Mouse (Mus musculus) layer of hippocampus, postnatal 10 days (tissue): ENCODE measurements around the gene Lce6a. TPM values are rescaled to one million over a fixed set of nuclear protein-coding genes. Genes with fewer than 3 reads are reported as not detected.

Source experiments
- DNase-seq, 2 experiments: peaks; one replicate each; pipeline ENCODE4 v3.0.0; 2021; ENCODE audit warnings: low spot score in 2 of 2
- long read RNA-seq: library from polyadenylated mRNA; stranded (forward); transcript quantifications from one replicate; pipeline ENCODE4 v2.0.0, GENCODE M21; 2023
- total RNA-seq, 2 experiments: library from RNA; stranded (reverse); gene quantifications; 2 replicates each; pipeline ENCODE4 v1.2.3; 2021

The Lce6a gene
- not detected for total RNA-seq
- long read RNA-seq = 0 reads

DNA sequence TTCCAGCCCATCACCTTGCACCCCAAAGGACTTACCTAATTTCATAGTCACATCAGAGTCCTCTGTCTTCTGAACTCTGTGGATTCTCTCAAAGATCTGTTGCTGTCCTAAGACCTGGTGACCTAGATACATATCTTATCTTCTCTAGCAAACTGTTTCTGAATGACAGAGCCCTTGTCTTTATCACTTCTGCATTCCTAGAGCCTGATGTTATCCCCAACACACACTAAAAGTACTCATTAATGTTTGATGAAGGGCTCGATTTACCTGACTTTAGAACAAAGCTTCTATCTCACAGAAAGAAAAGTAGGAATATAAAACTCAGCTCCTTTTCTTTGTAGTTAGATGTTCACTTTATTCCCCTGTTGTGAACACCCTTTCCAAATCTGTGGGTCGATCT is at the start of gene Lce6a:
Gene Lce6a, minus strand, starts transcription at position 101 of the 400 bp plus-strand sequence.
- DNase-seq = no peak

DNA sequence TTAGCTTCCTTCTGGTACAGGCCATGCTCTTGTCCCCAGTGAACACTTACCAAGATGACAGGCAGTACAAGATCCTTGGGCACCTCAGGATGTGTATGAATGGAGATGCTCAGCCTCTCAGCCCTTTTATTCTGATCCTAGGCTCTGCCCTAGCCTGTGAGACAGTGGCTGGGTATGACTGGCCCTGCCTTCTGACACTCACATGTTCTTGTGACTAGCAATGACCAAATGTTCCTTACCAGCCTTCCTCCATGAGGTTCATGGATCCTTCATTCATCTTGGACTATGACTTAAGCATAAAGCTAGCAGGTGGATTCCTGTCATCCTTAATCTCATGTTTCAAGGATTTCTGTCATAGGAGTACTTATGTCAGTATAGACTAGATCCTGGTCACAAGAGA is 48.8 kb upstream of the Lce6a start, which contains the start of gene Lce1a2:
Gene Lce1a2, minus strand, starts transcription at position 101 of the 400 bp plus-strand sequence.
- DNase-seq = no peak

DNA sequence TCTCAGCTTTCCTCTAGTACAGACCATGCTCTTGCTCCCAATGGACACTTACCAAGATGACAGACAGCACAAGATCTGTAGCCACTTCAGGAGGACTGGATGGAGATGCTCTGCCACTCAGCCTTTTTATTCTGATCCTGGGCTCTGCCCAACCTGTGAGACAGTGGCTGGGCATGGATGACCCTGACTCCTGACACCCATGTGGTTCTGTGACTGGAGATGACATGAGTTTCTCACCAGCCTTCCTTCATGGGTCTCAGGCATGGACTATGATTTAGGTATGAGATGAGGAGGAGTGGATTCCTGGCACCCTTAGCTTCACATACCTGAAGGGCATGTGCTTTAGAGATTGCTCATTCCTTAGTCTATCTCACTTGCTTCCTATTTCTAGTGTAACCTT is 35.4 kb upstream of the Lce6a start, which contains the start of gene Lce1b:
Gene Lce1b, minus strand, starts transcription at position 101 of the 400 bp plus-strand sequence.
- DNase-seq = no peak

DNA sequence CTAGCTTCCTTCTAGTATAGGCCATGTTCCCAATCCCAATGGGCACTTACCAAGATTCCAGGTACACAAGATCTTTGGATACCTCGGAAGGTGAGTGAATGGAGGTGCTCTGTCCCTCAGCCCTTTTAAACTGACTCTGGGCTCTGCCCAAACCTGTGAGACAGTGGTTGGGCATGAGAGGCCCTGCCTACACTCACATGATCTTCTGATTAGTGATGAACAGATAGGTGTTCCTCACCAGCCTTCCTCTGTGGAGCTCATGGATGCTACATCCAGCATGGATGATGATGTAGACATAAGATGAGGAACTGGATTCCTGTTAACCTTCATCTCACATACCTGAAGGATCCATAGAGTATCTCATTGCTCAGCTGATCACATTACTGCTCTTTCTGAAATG is 26.7 kb upstream of the Lce6a start, which contains the start of gene Lce1a1:
Gene Lce1a1, minus strand, starts transcription at position 101 of the 400 bp plus-strand sequence.
- no peak for DNase-seq

DNA sequence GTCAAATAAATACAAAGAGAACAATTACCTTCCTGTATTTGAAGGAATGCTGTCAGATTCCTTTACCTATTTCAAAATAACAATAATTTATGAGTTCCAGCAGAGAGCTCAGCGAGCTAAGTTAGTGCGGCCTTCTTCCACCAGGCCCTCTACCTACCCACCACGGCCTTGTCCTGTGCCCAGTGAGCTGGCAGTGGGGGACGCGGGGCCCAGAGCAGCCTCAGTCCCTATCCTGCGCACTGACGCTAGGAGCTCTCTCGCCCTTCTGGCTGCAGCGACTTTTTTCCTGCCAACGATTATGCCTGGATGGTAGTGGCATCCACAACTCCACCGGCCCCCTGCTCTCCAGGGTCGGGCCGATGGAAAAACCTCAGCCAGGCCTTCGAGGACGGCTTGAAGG is 18.4 kb upstream of the Lce6a start:
- DNase-seq = no peak

DNA sequence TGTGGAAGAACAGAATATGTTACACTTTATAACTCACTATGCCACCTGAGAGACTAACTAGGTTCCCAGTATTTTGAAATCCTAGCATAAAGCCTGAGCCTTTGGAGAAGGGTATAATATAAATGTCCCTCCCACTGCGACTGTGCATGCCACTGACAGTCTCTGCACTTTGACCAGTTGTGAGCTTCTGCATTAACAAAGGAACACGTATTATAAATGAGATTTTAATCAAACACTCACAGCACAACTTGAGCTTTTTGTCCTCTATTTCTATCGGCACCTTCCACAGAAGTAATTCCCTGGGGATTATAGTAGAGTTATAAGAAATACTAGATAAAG is 17.2 kb upstream of the Lce6a start:
- no peak for DNase-seq

DNA sequence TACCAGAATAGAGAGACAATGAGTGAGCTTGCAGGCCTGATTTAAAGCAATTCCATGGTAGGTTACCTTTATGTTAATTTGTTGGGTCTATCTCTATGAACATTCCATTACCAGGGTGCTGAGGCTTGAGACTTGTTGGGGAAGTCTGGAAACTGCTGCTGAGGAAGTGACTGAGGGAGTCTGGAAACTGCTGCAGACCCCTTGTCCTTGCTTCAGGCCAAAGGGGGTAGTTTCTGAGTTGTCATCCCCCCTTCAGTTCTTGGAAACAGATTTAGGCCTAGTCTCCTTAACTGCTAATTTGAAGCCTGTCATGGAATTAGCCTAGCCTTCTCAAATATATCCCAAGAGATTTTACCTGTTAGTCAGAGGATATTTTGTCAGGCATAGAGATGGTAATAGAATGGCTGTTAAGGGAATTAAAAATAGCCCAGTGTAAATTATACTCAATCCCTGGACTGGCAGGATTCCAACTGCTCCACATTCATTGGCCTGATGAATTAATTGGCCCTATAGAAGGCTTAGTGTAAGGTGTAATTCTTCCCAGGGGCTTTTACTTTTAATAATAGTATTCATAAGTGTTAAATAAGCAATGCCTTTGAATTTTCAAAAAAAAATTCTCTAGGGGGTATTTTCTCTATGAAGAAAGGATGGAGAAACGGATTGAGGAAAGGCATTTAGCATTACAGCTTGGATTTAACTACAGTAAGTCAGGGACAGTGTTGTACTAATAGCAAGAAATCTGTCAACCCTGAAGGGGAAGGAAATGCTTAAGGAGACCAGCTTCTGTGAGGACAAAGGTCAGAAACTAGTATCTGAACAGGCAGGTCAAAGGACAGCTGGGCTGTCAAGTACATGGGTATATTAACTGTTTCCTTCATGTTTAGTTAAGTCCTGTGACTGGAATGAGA is 16.5 kb upstream of the Lce6a start:
- no peak for DNase-seq

DNA sequence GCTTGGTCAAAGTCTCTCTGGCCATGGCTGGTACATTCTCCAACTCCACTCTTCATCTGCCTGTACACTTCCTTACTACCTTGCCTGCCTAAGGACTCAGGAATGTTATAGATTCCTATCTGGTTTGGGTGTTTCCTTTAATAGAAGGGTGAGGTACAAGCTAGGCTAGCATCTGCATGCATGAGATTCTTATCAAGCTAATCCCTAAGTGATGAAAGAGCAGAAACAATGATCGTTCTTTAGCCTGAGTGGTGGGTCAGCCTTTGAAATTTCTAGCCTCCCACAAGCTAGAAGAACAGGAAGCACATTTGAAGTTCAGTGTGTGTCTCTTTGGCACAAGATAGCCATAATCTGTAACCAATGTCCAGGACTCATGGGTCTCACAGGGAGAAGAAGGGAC is 11.7 kb downstream of the Lce6a start:
- DNase-seq = no peak

DNA sequence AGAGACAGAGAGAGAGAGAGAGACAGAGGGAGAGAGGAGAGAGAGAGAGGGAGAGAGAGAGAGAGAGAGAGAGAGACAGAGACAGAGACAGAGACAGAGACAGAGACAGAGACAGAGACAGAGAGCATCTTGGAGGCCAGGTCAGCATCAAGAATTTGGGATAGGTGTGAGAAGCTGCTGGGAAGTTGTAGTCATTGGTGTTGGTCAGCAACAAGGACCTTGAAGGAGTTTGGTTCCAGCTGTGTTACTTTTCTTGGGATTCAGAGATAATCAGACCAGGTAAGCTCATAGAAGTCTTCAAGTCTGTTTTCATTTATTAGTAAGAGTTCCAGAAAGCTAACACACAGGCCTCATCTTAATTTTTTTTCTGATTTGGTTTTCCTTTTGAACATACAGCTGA is 14.1 kb downstream of the Lce6a start, which contains the start of gene 2210017I01Rik:
Gene 2210017I01Rik, minus strand, starts transcription at position 101 of the 400 bp plus-strand sequence.
- no peak for DNase-seq

DNA sequence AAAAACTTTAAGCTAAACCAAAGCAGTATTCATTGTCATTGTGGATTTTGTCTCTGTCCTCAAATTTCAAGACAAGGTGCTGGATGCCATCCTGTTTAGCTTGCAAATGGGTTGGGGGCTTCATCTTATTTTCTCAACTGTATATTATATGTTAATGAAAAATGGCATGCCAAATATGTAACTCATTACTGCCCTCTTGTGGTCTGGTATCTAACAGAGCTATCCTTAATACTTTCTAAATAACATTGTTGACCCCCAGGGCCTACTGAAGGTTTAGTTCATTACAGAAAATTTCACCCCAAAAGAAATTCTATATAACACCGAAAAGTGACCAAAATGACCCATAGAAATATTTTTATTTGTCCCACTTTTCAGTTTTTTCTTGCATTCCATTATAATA is 19.3 kb downstream of the Lce6a start:
- no peak for DNase-seq

DNA sequence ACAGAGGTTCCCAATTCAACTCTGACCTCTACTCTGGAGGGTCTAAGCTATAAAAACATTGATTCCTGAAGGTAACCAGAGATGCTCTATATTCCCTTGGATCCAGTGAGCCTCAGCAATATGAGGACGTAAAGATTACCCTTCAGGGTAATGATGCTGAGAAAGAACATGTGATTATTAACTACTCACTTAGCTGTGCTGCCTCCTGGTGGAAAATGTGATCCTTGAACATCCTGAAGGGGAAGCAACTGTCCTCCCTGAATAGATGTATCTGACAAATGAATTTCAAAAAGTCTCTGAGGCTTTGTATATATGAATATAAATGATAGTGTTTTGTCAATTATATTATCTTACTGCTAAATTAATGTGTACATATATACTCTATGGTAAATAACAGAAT is 21.0 kb downstream of the Lce6a start:
- DNase-seq = no peak

DNA sequence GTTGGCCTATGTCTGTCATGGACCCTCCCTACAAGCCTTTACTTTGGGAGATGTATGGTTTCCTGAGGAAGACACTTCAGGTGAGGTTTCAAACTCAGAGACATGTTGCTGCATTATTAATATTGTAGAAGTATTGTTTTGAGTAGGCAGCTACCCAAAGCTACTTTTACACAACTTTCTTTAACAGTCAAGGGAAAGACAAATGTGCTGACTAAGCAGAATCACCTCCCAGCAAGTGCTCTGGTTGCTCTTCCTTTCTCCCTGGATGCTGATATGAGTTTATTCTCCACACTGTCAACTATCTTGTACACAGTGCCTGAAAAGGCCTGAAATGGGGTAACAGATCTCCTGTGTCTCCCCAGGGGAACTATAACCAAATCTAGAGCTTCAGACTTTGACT is 21.5 kb downstream of the Lce6a start:
- DNase-seq = no peak

DNA sequence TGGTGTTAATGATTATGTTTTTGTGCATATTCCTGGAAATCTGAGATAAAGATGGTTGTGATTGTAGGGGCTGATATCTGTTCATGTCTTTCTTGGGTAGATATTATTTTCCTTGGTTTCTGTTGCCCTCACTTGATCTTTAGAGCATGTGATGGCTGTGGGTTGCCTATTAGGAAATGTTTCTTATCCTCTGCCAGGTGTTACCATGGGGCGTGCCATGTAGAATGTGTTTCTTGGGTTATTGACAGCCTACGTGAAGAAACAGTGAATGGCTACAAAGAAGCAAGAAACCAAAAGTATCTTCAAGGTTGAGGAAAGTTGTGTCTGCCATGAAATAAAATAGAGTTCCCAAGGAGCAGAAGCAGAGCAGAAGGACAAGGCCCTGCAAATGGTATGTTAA is 23.0 kb downstream of the Lce6a start:
- no peak for DNase-seq

DNA sequence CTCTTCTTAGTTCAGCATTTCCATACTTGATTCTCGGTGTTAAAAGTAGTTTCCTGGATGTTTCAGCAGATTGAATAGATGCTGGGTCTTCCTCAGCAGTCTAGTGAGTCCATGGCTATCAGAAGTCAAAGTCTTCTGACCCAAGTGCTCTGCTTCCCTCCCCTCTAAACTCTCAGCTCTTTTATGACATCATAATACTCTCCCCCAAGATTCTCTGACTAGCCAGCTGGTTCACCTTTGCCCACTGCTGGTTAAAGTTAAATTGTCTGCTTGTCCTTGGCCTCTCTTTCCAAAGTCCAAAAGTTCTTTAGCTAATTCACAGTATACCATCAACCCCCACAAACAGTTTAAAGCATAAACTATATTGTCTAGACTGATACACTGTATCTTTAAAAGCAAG is 32.6 kb downstream of the Lce6a start, which contains the start of gene Smcp:
Gene Smcp, minus strand, starts transcription at position 140 of the 400 bp plus-strand sequence.
- DNase-seq = no peak

DNA sequence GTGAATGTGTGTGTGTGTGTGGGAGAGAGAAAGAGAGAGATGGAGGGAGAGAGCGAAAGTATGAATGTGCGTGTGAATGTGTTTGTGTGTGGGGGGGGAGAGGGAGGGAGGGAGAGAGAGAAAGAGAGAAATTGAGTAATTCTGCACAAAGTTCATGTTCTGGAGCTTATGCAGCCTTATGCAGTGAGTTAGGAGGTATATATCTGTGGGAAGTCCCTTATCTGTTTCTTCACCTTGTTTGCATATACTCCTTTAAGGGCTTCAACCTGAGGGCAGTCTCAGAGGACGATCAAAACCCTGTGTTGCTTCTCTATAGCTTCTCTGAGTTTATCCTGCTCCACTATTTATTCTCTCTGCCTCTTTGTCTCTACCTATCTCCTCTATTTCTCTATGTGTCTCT is 34.3 kb downstream of the Lce6a start:
- DNase-seq = no peak

DNA sequence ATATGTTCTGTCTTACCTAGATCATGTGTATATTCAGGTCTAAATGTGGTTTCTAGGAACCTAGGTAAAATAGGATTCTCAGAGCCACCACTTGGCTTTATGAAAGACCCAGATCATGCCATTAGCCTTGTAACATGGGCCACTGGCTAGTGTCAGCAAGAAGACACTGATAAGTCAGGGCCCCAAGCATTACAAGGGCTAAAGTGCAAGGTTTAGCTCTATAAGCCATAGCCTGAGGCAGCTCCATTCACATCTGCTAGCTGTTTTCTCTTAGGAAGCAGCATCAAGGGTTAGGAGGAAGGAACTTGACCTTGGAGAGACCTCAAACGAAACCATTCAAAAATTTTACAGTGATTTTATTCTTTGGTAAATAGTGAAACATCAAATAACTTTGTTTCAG is 36.4 kb downstream of the Lce6a start:
- no peak for DNase-seq

DNA sequence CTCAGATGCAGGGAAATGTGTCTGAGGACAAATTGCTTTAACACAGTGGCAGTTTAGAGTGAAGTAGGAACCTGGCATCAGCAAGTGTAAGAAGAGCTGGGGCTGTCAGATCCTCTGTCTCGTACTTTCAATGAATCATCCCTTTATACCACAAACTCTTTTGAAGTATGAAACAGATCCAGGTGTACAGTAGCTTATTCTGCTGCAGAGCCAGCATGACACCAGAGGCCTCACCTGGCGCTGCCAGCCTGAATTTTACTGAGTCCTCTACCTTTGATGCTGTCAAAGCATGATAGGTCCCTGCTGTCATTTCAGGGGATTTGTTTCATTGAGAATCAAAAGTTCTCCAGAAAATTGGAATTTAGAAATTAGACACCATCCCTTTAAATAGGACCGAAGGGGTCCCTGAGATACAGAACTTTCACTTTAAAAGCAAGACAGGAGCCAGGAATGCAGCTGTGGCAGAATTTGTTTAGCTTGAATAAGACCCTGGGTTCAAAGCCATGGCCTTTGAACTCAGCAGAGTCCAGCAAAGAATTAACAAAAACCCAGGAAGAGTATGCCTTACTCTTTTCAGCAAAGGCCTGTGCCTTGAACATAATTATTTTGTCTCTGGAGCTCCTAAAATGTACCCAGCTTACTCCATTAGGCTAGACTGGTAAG is 38.2 kb downstream of the Lce6a start:
- no peak for DNase-seq

DNA sequence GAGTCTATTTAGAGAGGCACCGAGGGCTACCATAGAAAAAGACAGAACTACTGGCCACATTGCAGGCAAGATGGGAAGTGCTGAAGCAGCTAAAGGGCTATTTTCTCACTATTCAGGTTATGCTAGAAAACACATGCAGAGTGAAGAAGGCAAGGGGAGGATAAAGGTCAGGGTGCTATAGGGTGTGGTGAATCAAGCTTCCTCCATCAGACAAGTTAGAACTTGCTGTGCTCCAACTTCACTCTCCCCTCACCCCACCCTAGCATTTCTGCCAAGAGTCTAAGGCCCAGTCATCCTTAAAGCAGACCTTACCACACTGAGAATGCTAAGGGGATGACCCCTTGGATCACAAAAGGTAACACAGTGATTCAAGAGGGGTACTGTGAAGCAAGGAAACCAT is 42.0 kb downstream of the Lce6a start:
- DNase-seq = no peak

DNA sequence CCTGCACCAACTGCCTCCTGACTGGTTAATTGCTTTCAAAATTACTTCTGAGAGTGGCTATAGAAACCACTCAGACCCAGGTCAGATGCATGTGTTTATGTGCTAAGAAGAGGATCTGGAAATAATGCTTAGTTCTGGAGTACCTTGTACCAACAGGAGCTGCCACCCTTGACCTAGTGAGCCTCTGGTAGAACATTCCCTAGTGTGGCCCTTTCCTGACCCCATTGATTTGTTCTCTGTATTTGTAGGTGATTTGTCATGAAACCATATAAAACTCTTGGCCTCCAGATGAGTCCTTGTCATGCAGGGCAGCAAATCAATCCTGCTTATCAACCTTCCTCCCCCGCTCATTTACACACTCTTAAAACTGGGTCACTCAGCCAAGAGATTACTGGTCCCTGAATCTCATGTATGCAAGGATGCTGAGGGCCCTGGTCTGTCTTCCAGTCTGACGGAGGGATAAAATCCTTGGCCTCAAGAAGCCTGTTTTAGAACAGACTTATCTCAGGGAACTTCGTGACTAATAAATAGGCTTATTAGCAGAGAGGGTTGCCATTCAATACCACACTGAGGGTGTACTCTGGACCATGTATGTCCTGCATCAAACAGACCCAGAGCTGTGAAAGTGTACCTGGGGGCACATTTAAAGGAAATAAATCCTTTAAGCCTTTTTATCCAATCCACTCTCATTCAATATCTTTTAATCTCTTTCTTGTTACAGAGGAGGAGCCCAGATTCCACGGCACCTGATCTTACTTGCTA is 42.6 kb downstream of the Lce6a start:
- DNase-seq = no peak

DNA sequence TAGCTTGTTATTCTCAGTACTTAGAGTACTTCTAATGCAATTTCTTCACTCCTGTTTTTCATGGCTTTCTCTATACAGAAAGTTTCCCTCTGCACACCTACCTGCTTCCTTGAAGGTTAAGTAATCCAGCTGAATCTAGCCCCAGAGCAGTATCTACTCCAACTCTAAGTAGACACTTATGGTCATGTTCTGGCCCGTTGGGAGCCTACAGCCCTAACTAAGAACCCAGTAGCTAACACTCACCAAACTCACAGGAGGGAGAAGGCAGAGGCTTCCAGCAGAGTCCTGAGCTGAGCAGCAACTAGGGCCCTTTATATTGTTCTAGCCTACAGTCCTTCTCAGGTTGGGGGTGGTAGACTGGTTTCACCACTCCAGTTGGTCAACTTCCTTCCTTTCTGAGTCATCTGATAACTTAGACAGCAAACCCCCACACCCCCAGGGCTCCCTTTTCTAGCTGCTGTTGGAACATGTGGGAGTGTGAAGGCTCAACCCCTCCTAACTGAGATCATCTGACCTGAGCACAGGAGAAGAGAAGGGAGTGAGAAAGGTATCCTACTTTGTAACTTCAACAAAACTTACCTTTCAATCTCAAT is 47.9 kb downstream of the Lce6a start, which contains the start of gene Ivl:
Gene Ivl, minus strand, starts transcription at position 287 of the 593 bp plus-strand sequence.
- DNase-seq = no peak
